Mouse (Mus musculus) lung, postnatal 10 days (tissue): ENCODE measurements at regions not wholly inside any gene's neighbourhood (a gene's known extent, or its start where the extent isn't known, plus 50 kb on each side); places are given as distances from the start of the nearest gene placed in this dataset.

ENCODE experiments used
- DNase-seq: peaks from one replicate; pipeline ENCODE4 v3.0.0; 2021

DNA sequence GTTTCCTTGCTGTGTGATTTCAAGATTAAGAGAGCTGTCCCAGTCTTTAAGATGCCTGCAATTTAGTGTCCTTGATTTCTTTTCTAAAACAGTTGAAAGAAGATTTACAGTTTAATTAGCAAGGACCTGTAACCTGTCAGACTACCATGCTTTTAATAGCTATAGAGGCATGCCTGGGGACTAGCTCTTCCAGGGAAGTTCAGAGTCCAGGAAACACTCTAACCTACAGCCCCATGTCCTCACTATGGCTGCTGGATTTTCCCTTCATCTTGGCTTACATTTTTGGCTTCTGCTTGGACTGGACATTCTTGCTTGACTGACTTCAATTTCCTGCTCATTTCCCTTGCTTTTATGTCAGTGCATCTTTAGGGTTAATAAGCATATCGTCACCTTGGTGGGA, 61.7 kb upstream of the Mtpn start:
- no peak for DNase-seq

DNA sequence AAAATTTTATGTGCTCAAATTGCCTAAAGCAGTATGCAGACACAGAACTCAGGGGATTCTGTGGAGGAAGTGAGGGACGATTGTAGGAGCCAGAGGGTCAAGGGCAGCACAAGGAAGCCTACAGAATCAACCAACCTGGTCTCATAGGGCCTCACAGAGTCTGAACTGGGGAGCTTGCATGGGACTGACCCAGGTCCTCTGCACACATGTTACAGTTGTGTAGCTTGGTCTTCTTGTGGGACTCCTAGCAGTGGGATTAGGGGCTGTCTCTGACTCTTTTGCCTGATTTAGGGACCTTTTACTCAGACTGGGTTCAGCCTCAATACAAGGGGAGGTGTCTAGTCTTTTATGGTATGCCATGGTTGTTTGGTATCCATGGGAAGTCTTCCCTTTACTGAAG, 60.2 kb upstream of the Mtpn start:
- no peak for DNase-seq

DNA sequence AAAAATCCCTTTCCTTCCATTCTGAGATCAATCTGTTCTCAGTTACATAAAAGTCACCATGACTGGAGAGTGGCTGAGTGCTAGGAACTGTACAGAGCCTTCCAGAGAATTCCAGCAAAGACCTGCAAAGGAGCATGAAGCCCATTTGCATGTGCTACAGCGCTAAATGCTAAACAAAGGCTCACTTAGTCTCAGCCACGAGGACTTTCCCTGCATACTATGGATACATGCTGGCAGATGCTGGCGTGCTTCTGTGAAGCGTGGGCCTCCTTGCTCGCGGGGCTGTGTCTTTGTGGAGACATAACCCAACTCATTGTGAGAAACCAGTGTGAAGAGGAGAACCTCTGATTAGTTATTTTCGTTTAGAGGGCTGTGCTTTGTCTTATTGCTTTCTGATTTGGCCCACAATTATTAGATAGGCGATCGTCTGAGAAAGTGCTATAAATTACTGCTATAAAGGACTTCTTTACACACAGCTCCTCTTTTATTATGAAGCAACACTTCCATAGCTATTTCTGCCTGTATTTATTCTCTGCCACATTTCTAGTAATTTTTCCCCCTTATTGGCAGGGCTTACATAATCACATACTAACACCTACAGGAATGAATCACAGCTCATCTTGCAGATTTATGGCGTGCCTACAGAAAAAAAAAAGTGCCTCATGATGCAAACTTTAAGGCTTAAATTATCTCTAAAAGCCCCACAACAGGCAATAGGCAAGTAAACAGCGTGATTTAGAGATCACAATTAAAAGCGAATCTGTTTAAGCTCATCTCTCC, 58.9 kb upstream of the Mtpn start:
- DNase-seq, result peak; percentile 15

DNA sequence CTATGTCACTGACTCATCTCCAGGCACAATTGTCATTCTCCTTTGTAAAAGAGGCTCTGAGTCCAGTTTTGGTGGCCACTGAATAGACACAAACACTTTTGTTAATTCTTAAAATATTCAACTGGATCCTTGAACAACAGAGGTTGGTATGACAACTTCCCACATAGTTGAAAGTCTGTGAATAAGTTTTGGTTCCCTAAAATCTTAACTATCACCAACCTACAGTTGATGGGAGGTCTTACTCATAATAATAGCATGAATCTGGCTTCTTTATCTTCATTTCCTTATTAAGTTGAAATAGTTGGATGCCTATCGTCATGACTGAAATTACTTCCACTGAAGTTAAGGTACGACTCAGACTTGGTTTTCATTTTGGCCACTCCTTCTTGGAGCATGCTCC, 55.3 kb upstream of the Mtpn start:
- no peak for DNase-seq

DNA sequence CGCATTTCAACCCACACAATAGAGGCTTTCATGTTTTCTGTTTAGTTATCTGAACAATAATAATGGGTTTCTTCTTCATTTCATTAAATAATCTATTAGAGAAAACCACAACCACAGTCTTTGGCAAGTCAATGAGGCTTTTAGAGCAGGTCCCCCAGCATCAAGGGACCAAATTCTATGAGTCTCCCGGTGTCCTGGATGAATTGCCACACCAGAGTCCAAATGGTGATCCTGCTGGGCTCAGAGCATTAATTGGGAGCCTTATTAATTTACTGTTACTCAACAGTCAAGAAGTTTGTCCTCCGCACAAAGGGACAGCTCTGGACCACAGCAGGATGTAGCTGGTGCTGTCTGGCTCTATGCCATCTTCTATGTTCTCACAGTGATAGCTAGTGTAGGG, 52.5 kb upstream of the Mtpn start:
- DNase-seq, result no peak
